Mouse (Mus musculus): ENCODE measurements around the gene Qrich2. TPM values are rescaled to one million over a fixed set of nuclear protein-coding genes. Genes with fewer than 3 reads are reported as not detected.
"Not testable (repeated sequence)": the region's sequence is repeated elsewhere in the genome, so short reads cannot be mapped to it uniquely, and the experiment has no call there.

The Qrich2 gene
- polyA plus RNA-seq, 1 experiment from 2014 or later = not detected

GRCm38 (mm10) chr11:116470249-116470648 is 4.2 kb upstream of the Qrich2 start:
- Histone ChIP-seq H3K9ac (replicated peaks; ENCODE audit: low read depth, low read length) (no peak overlapping the region), H3K9me3 (ENCODE audit: control insufficient read depth, low read depth, low read length) (no peaks in the 10 kb centered on the region), H3K36me3 (ENCODE audit: control insufficient read depth, insufficient read depth, low read length) (peaks cover 46% of the 10 kb centered on the region), H3K27ac (ENCODE audit: low read length) (no peak overlapping the region), H3K4me1 (ENCODE audit: control insufficient read depth, insufficient read depth, low read length) (no peaks in the 10 kb centered on the region), H3K27me3 (ENCODE audit: control insufficient read depth, insufficient read depth, low read length) (no peaks in the 10 kb centered on the region), H3K4me2 (replicated peaks; ENCODE audit: low read depth, low read length) (no peak overlapping the region), H3K4me3 (ENCODE audit: low read depth, low read length) (no peak overlapping the region)
- ATAC-seq (ENCODE audit: insufficient number of reproducible peaks, insufficient read depth, low FRiP score, low read depth) = no peak
- WGBS = 87% methylated on average over 3 of the region's 3 CpGs

GRCm38 (mm10) chr11:116468338-116468737 is 2.3 kb upstream of the Qrich2 start:
- not testable (repeated sequence) for ATAC-seq (ENCODE audit: insufficient number of reproducible peaks, insufficient read depth, low FRiP score, low read depth); H3K9ac ChIP-seq (replicated peaks; ENCODE audit: low read depth, low read length); H3K4me2 ChIP-seq (replicated peaks; ENCODE audit: low read depth, low read length); H3K4me1 ChIP-seq (ENCODE audit: control insufficient read depth, insufficient read depth, low read length); H3K27ac ChIP-seq (ENCODE audit: low read length); H3K27me3 ChIP-seq (ENCODE audit: control insufficient read depth, insufficient read depth, low read length); H3K4me3 ChIP-seq (ENCODE audit: low read depth, low read length); H3K9me3 ChIP-seq (ENCODE audit: control insufficient read depth, low read depth, low read length)
- H3K36me3 ChIP-seq (ENCODE audit: control insufficient read depth, insufficient read depth, low read length) = peaks cover 34% of the 10 kb centered on the region
- 73% methylated on average over 3 of the region's 3 CpGs for WGBS

DNA sequence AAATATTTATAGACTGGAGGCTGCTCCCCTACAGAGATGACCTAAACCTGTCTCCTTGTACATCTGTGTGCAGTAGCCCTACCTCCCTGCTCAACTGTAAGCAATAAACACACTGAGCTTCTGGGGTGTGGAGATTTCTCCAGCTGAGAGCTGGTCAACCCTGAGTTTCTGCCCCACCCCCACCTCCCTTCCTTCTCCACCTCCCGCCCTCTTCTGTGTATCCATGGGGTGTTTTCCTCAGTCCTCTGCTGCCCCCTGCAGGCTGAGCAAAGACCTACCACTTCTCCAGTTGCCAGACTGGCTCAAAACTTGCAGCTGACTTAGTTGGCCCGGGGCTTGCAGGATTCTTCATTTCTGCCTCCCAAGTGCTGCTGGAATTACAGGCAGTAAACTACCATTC is 2.2 kb downstream of the Qrich2 start:
- WGBS = 9% methylated on average over 2 of the region's 2 CpGs
- Histone ChIP-seq H3K36me3 (ENCODE audit: control insufficient read depth, insufficient read depth, low read length) (no peaks in the 10 kb centered on the region), H3K27me3 (ENCODE audit: control insufficient read depth, insufficient read depth, low read length) (no peaks in the 10 kb centered on the region), H3K4me1 (ENCODE audit: control insufficient read depth, insufficient read depth, low read length) (no peaks in the 10 kb centered on the region), H3K9ac (replicated peaks; ENCODE audit: low read depth, low read length) (no peak overlapping the region), H3K4me2 (replicated peaks; ENCODE audit: low read depth, low read length) (no peak overlapping the region), H3K27ac (ENCODE audit: low read length) (no peak overlapping the region; the same call in 1 of the 2 replicates), H3K4me3 (ENCODE audit: low read depth, low read length) (no peak overlapping the region), H3K9me3 (ENCODE audit: control insufficient read depth, low read depth, low read length) (no peaks in the 10 kb centered on the region)
- peak; percentile 74; the same call in 1 of the 2 replicates for ATAC-seq (ENCODE audit: insufficient number of reproducible peaks, insufficient read depth, low FRiP score, low read depth)

DNA sequence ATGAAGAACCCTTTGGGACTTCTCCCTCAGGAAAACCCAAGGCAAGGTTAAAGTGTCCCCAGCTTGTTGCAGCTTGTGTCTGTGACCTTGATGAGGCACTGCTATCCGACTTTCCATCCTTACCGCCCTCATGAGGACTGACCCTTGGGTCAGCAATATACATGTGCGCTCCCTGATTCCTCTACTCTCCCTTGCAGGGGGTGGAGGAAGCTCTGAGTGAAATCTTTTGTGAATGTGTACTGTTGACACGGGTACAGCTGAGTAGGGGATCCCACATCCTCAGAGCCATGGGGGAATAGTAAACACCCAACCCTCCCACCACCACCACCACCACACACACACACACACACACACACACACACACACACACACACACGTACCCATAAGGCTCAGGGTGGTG is 2.7 kb downstream of the Qrich2 start:
- Histone ChIP-seq H3K4me3 (ENCODE audit: low read depth, low read length) (no peak overlapping the region), H3K9ac (replicated peaks; ENCODE audit: low read depth, low read length) (no peak overlapping the region), H3K27ac (ENCODE audit: low read length) (no peak overlapping the region), H3K27me3 (ENCODE audit: control insufficient read depth, insufficient read depth, low read length) (no peaks in the 10 kb centered on the region), H3K4me1 (ENCODE audit: control insufficient read depth, insufficient read depth, low read length) (no peaks in the 10 kb centered on the region), H3K9me3 (ENCODE audit: control insufficient read depth, low read depth, low read length) (no peaks in the 10 kb centered on the region), H3K36me3 (ENCODE audit: control insufficient read depth, insufficient read depth, low read length) (no peaks in the 10 kb centered on the region), H3K4me2 (replicated peaks; ENCODE audit: low read depth, low read length) (no peak overlapping the region)
- no peak for ATAC-seq (ENCODE audit: insufficient number of reproducible peaks, insufficient read depth, low FRiP score, low read depth)
- 62% methylated on average over 5 of the region's 5 CpGs for WGBS

DNA sequence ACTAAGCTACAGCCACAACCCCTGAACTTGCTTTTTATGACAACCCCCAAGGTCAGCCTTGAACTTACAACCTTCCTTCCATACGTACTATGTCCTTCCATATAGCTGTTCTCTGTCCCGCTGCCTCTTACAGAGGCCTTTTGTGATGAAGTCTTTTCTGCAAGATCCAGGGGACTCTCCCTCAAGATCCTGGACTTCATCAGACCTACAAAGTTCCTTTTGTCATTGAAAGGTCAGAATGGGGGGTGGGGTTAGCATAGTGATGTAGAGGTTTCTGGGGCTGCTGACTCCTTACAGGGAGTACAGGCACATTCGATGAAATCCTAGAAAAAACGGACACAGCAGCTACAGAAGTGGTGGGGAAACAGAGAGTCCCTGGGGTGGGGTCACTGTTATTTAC is 6.3 kb downstream of the Qrich2 start:
- H3K9me3 ChIP-seq (ENCODE audit: control insufficient read depth, low read depth, low read length) = no peaks in the 10 kb centered on the region
- H3K9ac ChIP-seq (replicated peaks; ENCODE audit: low read depth, low read length) = no peak overlapping the region
- ATAC-seq (ENCODE audit: insufficient number of reproducible peaks, insufficient read depth, low FRiP score, low read depth) = no peak
- H3K27ac ChIP-seq (ENCODE audit: low read length) = no peak overlapping the region
- H3K4me1 ChIP-seq (ENCODE audit: control insufficient read depth, insufficient read depth, low read length) = no peaks in the 10 kb centered on the region
- no peak overlapping the region for H3K4me2 ChIP-seq (replicated peaks; ENCODE audit: low read depth, low read length)
- no peak overlapping the region for H3K4me3 ChIP-seq (ENCODE audit: low read depth, low read length)
- no peaks in the 10 kb centered on the region for H3K27me3 ChIP-seq (ENCODE audit: control insufficient read depth, insufficient read depth, low read length)
- H3K36me3 ChIP-seq (ENCODE audit: control insufficient read depth, insufficient read depth, low read length) = no peaks in the 10 kb centered on the region
- WGBS = 64% methylated on average over 4 of the region's 4 CpGs

- no peak for ATAC-seq (ENCODE audit: insufficient number of reproducible peaks, insufficient read depth, low FRiP score, low read depth)
- Histone ChIP-seq H3K4me3 (ENCODE audit: low read depth, low read length) (no peak overlapping the region), H3K9ac (replicated peaks; ENCODE audit: low read depth, low read length) (no peak overlapping the region), H3K36me3 (ENCODE audit: control insufficient read depth, insufficient read depth, low read length) (no peaks in the 10 kb centered on the region), H3K27ac (ENCODE audit: low read length) (no peak overlapping the region), H3K9me3 (ENCODE audit: control insufficient read depth, low read depth, low read length) (no peaks in the 10 kb centered on the region), H3K4me1 (ENCODE audit: control insufficient read depth, insufficient read depth, low read length) (no peaks in the 10 kb centered on the region), H3K4me2 (replicated peaks; ENCODE audit: low read depth, low read length) (no peak overlapping the region), H3K27me3 (ENCODE audit: control insufficient read depth, insufficient read depth, low read length) (no peaks in the 10 kb centered on the region)
- 81% methylated on average over 8 of the region's 8 CpGs for WGBS
Measured at GRCm38 (mm10) chr11:116456234-116456633, 9.8 kb downstream of the Qrich2 start.

DNA sequence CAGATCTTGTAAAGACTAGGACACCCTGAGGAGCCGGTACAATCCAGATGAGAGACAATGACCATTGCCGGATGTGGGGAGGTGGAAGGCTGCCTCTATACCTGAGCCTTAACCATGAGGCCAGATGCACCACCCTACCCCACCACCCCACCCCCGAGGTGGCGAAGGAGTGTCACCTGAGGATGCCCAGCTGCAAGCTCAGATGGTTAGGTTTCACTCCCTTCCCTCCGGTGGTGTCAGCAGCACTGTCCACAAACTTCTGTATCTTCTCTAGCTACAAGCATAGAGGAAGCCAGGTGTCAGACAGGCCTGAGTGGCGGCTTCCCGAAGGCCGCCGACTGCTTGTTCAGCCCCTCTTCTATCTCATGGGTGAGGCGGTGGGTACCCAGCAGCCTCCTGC is 12.2 kb downstream of the Qrich2 start:
- no peak overlapping the region for H3K27ac ChIP-seq (ENCODE audit: low read length)
- ATAC-seq (ENCODE audit: insufficient number of reproducible peaks, insufficient read depth, low FRiP score, low read depth) = no peak
- no peaks in the 10 kb centered on the region for H3K4me1 ChIP-seq (ENCODE audit: control insufficient read depth, insufficient read depth, low read length)
- no peaks in the 10 kb centered on the region for H3K36me3 ChIP-seq (ENCODE audit: control insufficient read depth, insufficient read depth, low read length)
- H3K9ac ChIP-seq (replicated peaks; ENCODE audit: low read depth, low read length) = no peak overlapping the region
- 91% methylated on average over 10 of the region's 10 CpGs for WGBS
- H3K4me2 ChIP-seq (replicated peaks; ENCODE audit: low read depth, low read length) = no peak overlapping the region
- H3K27me3 ChIP-seq (ENCODE audit: control insufficient read depth, insufficient read depth, low read length) = no peaks in the 10 kb centered on the region
- no peak overlapping the region for H3K4me3 ChIP-seq (ENCODE audit: low read depth, low read length)
- no peaks in the 10 kb centered on the region for H3K9me3 ChIP-seq (ENCODE audit: control insufficient read depth, low read depth, low read length)

DNA sequence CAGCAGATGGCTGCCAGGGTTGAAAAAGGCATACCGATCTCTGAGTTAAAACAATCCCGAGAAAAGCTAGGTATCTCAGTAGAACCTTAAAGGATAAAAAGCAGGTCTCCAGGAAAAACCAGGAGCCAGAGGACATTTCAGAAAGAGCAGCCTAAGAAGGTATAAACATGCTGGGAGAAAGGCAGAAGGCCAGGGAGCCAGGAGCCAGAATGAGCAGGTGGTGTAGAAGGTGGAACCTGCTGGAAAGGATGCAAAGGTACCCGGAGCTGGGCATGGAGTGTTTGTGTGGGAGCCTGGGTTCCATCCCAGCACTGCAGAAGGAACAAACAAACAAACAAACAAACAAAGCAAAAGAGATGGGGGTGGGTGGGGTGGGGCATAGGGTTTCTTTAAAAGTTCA is 16.7 kb downstream of the Qrich2 start:
- 93% methylated on average over 3 of the region's 3 CpGs for WGBS
- Histone ChIP-seq H3K4me3 (ENCODE audit: low read depth, low read length) (no peak overlapping the region), H3K9me3 (ENCODE audit: control insufficient read depth, low read depth, low read length) (no peaks in the 10 kb centered on the region), H3K27me3 (ENCODE audit: control insufficient read depth, insufficient read depth, low read length) (no peaks in the 10 kb centered on the region), H3K4me2 (replicated peaks; ENCODE audit: low read depth, low read length) (no peak overlapping the region), H3K36me3 (ENCODE audit: control insufficient read depth, insufficient read depth, low read length) (no peaks in the 10 kb centered on the region), H3K9ac (replicated peaks; ENCODE audit: low read depth, low read length) (no peak overlapping the region), H3K4me1 (ENCODE audit: control insufficient read depth, insufficient read depth, low read length) (no peaks in the 10 kb centered on the region), H3K27ac (ENCODE audit: low read length) (no peak overlapping the region)
- ATAC-seq (ENCODE audit: insufficient number of reproducible peaks, insufficient read depth, low FRiP score, low read depth) = no peak

DNA sequence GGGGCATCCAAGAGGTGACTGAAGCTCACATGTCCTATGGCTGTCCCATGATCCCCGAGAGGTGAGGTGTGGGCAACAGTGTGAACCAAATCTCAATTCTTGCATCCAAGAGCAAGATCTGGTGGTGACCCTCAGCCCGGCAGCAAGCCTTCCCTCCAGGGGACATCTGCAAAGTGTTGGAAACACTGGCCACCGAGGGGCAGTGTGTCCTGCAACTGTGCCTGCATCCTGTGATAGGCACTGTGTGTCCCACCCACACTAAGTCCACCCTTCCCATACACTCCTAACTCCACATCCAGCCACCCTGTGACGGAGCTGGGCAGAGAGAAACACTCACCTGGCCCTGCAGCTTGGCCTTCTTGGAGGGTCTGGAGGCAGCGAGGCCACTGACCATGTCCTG is 18.2 kb downstream of the Qrich2 start:
- Histone ChIP-seq H3K4me2 (replicated peaks; ENCODE audit: low read depth, low read length) (no peak overlapping the region), H3K36me3 (ENCODE audit: control insufficient read depth, insufficient read depth, low read length) (no peaks in the 10 kb centered on the region), H3K27me3 (ENCODE audit: control insufficient read depth, insufficient read depth, low read length) (no peaks in the 10 kb centered on the region), H3K4me1 (ENCODE audit: control insufficient read depth, insufficient read depth, low read length) (no peaks in the 10 kb centered on the region), H3K4me3 (ENCODE audit: low read depth, low read length) (no peak overlapping the region), H3K9ac (replicated peaks; ENCODE audit: low read depth, low read length) (no peak overlapping the region), H3K9me3 (ENCODE audit: control insufficient read depth, low read depth, low read length) (no peaks in the 10 kb centered on the region), H3K27ac (ENCODE audit: low read length) (no peak overlapping the region)
- ATAC-seq (ENCODE audit: insufficient number of reproducible peaks, insufficient read depth, low FRiP score, low read depth) = no peak
- 72% methylated on average over 5 of the region's 5 CpGs for WGBS

Measured in stomach, embryonic 14.5 days (tissue).